Mouse (Mus musculus) lung, postnatal 36 days (tissue): ENCODE measurements around the gene I0C0044D17Rik.
"Not testable (repeated sequence)": the region's sequence is repeated elsewhere in the genome, so short reads cannot be mapped to it uniquely, and the experiment has no call there.

Experiments
- DNase-seq: peaks from one replicate; pipeline ENCODE4 v3.0.0; 2022; ENCODE audit warnings: mixed read lengths

The I0C0044D17Rik gene

DNA sequence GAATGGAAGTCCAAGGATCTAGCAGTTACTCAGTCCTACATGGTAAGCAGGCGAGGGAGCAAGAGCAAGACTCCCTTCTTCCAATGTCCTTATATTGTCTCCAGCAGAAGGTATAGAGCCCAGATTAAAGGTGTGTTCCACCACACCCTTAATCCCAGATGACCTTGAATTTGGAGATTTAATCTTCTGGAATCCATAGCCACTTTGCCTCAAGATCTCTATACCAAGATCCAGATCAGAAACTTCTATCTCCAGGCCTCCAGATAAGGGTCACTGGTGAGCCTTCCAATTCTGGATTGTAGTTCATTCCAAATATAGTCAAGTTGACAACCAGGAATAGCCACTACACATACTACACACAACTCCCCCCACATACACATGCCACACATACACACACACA is at the start of gene I0C0044D17Rik:
TSS of gene I0C0044D17Rik (minus strand) at position 101 of the 400 bp plus-strand sequence.
- DNase-seq = not testable (repeated sequence)

DNA sequence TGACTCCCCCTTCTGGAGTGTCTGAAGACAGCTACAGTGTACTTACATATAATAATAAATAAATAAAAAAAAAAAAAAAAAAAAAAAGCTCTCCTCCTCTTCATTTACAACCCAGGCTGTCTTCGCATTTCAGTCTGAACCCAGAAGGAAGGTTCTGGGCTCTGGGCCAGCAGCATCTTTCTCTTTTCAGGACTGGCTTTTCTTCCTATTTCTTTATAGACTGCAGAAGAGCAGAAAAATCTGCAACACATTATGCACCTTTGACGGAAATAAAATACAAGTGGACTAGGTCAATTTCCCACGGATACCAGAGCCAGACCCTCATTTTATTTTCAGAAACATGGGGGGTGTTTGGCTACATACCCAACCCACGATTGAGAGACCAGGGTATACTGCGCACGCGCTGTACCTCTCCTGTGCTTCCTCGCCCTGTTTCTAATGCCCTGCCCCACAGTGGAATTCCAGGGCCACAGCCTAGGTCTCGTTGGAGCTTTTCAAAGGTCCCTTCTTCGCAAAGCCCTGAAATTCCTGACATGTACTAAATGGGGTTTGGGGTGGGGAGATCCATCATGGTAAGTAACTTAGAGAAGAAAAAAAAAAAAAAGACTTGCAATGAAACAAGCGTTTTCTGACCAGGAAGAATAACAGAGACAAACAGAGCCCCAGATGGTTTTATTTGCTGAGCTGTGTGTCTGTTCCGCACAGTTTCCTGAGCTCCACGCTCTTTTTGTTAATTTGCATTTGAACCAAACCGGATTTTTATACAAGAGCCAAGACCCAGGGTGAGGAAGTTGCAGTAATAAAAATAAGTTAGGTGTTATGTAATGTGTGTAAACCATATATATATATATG is 42.0 kb upstream of the I0C0044D17Rik start:
- DNase-seq = no peak

GRCm38 (mm10) chr4:98864546-98864945 is 40.9 kb upstream of the I0C0044D17Rik start:
- no peak for DNase-seq

GRCm38 (mm10) chr4:98864094-98864493 is 40.5 kb upstream of the I0C0044D17Rik start:
- no peak for DNase-seq

DNA sequence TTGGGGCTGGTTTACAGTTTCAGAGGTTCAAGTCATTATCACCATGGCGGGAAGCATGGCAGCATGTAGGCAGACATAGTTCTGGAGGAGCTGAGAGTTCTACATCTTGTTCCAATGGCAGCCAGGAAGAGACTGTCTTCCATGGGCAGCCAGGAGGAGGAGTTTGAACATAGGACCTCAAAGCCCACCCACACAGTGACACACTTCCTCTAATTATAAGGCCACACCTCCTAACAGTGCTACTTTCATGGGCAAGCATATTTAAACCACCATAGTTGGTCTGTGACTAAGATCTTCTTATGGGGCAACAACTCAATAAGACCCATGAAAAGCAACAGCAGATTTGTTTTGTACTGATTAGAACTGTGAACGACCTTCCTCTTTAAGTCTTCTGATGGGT is 39.8 kb upstream of the I0C0044D17Rik start:
- DNase-seq = no peak

DNA sequence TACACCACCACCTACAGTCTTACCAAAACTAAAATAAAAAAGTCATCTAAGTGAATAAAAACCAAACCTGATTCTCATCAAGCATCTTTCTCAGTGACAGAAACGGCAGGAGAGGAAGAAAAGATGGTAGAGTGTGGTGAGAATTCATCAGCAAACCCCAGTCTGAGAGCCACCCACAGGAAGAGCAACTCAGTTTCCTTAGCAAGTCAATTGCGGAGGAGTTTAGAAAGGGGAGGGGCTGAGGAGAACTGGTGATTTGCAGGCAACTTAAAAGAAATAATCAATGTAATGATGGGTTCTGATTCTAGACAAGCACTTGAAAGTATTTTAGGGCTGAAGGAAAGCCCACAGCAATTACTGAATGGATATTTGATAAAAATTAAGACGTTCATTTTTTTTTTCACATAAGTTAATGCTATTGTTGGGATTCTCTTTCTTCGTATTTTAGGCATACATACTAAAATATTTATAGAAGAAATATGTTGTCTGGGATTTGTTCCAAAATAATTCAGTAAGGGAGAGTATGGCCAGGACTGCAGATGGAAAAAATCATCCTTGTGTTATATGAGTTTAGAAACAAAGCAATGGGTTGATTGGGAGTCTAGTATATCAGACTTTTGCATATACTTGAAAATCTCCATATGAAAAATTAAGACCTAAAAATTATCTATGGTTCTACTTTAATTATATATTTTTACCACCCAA is 34.7 kb upstream of the I0C0044D17Rik start:
- no peak for DNase-seq

DNA sequence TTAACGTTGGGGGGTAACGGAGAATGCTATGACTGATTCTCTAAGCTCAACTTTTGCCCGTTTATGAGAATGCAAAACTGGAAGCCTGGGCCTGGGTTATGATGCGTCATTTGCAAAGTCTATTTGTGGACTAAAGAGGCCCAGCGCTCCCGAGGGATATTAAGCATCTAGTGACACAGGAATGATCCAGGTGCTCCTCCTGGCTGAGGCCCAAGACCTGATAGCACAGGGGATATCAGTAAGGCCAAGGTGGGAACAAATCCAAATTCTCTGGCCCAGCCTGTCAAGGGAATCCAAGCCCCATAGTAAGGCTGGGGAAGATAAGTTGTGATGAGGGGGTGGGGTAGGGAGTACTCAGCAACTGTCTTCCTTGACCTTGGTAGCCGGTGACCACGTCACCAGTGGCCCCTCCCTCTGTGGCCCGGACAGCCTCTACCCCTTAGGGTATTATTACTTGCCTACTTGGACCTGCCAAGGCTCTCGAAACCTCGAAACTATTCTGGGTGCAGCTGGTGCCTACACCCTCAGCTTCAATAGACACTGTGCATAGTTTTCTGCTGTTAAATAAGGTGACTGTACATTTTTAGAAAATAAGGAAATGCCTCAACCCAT is 33.5 kb upstream of the I0C0044D17Rik start:
- no peak for DNase-seq

DNA sequence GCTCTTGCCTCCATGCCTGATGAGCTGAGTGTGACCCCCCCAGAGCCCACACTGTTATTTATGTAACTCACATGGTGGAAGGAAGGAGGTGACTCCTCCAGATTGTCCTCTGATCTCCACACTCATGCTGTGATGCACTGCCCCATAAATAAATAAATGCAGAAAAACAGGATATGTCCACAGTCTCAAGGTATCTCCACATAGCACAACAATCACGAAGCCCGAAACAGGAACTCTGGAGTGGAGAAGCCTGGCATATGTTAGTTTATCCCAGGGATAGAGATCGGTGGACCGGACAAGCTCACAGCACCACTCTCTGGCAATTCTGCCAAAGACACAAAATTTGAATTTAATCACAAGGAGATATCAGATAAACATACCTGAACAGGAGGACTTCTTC is 30.3 kb upstream of the I0C0044D17Rik start:
- DNase-seq = no peak

GRCm38 (mm10) chr4:98850485-98850884 is 26.8 kb upstream of the I0C0044D17Rik start:
- not testable (repeated sequence) for DNase-seq

- DNase-seq = no peak
These were observed 23.7 kb upstream of the I0C0044D17Rik start for GRCm38 (mm10) chr4:98847120-98847885.

- DNase-seq = no peak
These were observed 22.8 kb upstream of the I0C0044D17Rik start for GRCm38 (mm10) chr4:98846396-98846795.

- no peak for DNase-seq
These were observed 22.1 kb upstream of the I0C0044D17Rik start for GRCm38 (mm10) chr4:98845687-98846125.

GRCm38 (mm10) chr4:98845201-98845600 is 21.6 kb upstream of the I0C0044D17Rik start:
- no peak for DNase-seq

GRCm38 (mm10) chr4:98843906-98844597 is 20.4 kb upstream of the I0C0044D17Rik start:
- DNase-seq = no peak

- not testable (repeated sequence) for DNase-seq
These were observed 17.6 kb upstream of the I0C0044D17Rik start for GRCm38 (mm10) chr4:98841251-98841650.

- no peak for DNase-seq
These were observed 16.9 kb upstream of the I0C0044D17Rik start for GRCm38 (mm10) chr4:98840526-98840925.

- DNase-seq = no peak
These were observed 15.3 kb upstream of the I0C0044D17Rik start for GRCm38 (mm10) chr4:98838913-98839312.

DNA sequence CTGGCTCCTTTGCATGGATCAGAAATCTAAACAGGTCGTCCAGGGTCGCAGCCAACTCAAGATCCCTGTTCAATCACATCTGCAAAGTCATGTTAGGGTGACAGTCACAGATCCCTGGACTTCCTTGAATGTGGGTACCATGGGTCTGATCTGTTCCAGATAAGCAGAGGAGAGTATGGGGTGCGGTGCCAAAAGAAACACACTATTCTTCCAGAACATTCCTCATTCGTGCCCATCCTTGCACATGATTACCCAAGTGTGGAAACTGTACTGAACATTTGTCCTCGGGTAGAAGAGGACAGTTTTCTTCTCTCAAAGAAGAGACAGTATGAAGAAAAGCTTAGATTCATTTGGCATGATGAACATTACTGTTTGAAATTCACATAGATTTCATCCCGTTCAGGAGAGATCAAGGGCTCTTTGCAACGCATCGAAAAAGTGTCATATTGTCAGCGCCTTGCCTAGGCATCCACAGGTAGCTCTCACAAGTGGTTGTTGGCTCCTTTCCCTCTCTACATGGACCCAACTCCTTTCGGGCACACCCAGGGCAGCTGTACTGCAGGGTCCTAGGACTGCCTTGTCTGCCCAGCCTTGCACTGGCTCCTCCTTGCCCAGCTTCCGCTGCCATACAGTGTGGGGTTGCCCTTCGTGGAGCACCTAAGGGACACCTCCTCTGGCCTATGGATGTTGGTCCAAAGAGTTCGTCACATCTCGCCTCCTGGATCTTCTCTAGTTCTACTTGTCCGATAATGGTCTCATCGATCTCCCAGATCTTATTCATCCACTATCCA is 14.3 kb upstream of the I0C0044D17Rik start:
- no peak for DNase-seq

GRCm38 (mm10) chr4:98836519-98836918 is 12.9 kb upstream of the I0C0044D17Rik start:
- DNase-seq = peak; percentile 63

DNA sequence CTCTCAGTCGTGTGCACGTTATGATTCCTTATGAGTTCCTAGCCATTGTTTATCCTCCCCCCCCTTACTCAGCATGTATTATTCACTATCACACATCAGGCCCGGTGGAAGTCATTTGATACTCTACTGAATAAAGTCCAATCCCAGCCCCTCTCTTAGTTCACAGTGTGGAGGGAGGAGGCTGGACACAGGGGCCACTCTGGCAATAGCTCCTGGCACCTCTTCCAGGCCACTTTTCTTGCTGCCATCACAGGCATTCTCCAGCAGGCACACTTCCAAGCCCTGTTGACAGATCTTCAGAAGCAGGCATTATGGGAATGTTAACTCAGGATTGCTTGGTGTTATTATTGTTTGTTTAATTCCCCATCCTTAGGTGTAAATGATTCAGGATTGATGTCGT is 11.1 kb upstream of the I0C0044D17Rik start:
- DNase-seq = no peak

DNA sequence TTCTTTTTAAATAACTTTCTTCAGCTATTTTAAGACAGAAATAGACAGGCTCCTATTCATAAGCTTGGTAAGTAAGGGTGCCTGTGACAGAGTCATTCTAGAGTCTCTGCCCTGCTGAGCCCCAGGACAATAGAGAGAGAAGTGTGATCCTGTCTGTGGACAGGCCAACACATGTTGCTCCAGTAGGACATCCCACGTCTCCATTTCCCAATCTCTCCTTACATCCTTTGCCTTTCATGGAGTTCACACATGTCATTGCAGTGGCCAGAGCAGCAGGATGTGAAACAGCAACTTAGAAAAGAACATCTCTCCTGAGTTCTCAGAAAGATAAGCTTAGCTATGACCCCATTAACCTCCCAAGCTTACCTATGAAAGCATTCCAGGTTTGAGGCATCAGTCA is 8.1 kb upstream of the I0C0044D17Rik start:
- DNase-seq = no peak
